Mouse (Mus musculus) erythroblast, embryonic 14.5 days (primary cell): ENCODE measurements around the gene Eid3.

Experiments
- GATA1 ChIP-seq: IDR thresholded peaks from 2 replicates; pipeline ENCODE4 v1.6.1; 2012; ENCODE audit warnings: low read length, inconsistent platforms, mixed read lengths
- TAL1 ChIP-seq: IDR thresholded peaks from 3 replicates; pipeline ENCODE4 v1.6.1; 2012; ENCODE audit warnings: low read length, inconsistent platforms, mixed read lengths

GRCm38 (mm10) chr10:82868418-82869086 is 2.1 kb downstream of the Eid3 start:
- TF ChIP-seq TAL1: no peak
- peak; percentile 14; the same call in 1 of the 2 replicates for TF ChIP-seq GATA1
